ENCODE assay signal across 8 mouse cellular contexts in genomic region chr12:87199973-87200586, GRCm38 (mm10). TPM values are rescaled to one million over a fixed set of nuclear protein-coding genes. Genes with fewer than 3 reads are reported as not detected.
DNase-seq lines count a peak whose midpoint lies in the region; ATAC-seq and TF ChIP-seq lines count a peak whose summit lies in the region.

TSS of gene Tmed8 (minus strand) at chr12:87200454.

- H3K9ac ChIP-seq in heart, embryonic 12.5 days = peak within 1 kb of the TSS; percentile 84
- peak within 1 kb of the TSS; percentile 87 for H3K9ac ChIP-seq in kidney, postnatal 0 days (ENCODE audit: low read depth, low read length)
- peak within 1 kb of the TSS; percentile 91 for H3K9ac ChIP-seq in liver, adult 2 months (ENCODE audit: low read depth, low read length)

- H3K4me2 ChIP-seq in heart, embryonic 12.5 days = peak within 1 kb of the TSS; percentile 86
- peak within 1 kb of the TSS; percentile 81 for H3K4me2 ChIP-seq in kidney, postnatal 0 days (ENCODE audit: low read length)

- peak within 1 kb of the TSS; percentile 72 for H3K27ac ChIP-seq in bone marrow, adult 2 months (ENCODE audit: control insufficient read depth, insufficient read depth, low read depth, low read length, poor library complexity)
- H3K27ac ChIP-seq in embryonic fibroblast, embryonic 13.5 days (ENCODE audit: insufficient read depth, low read length) = no peak within 1 kb of the TSS
- H3K27ac ChIP-seq in heart, embryonic 12.5 days (ENCODE audit: poor library complexity, severe bottlenecking) = peak within 1 kb of the TSS; percentile 6; the same call in 1 of the 2 replicates
- H3K27ac ChIP-seq in kidney, postnatal 0 days = peak within 1 kb of the TSS; percentile 77
- H3K27ac ChIP-seq in liver, adult 2 months (replicated peaks; ENCODE audit: insufficient read depth, low read depth, low read length) = no peak within 1 kb of the TSS

- under 1% methylated on average over 68 of the region's 70 CpGs for WGBS in bone marrow, adult 2 months
- WGBS in heart, embryonic 12.5 days = under 1% methylated on average over 67 of the region's 70 CpGs
- under 1% methylated on average over 54 of the region's 70 CpGs for WGBS in kidney, postnatal 0 days
- WGBS in liver, adult 2 months = under 1% methylated on average over 70 of the region's 70 CpGs

- H3K27me3 ChIP-seq in heart, embryonic 12.5 days (replicated peaks) = no peaks in the 10 kb centered on the region
- H3K27me3 ChIP-seq in kidney, postnatal 0 days (ENCODE audit: insufficient read depth, low read length) = no peaks in the 10 kb centered on the region
- H3K27me3 ChIP-seq in liver, adult 2 months (ENCODE audit: control insufficient read depth, insufficient read depth, low read length) = no peaks in the 10 kb centered on the region

- H3K9me3 ChIP-seq in heart, embryonic 12.5 days (replicated peaks) = no peaks in the 10 kb centered on the region
- no peaks in the 10 kb centered on the region for H3K9me3 ChIP-seq in kidney, postnatal 0 days (replicated peaks; ENCODE audit: low read length)

- H3K36me3 ChIP-seq in heart, embryonic 12.5 days = no peaks in the 10 kb centered on the region
- no peaks in the 10 kb centered on the region for H3K36me3 ChIP-seq in kidney, postnatal 0 days (ENCODE audit: insufficient read depth, low read length)
- no peaks in the 10 kb centered on the region for H3K36me3 ChIP-seq in liver, adult 2 months (ENCODE audit: control insufficient read depth, insufficient read depth, low read length)

- peak; percentile 31; the same call in 1 of the 2 replicates for TF ChIP-seq POLR2A in bone marrow, adult 2 months (IDR thresholded peaks at IDR 0.05; ENCODE audit: borderline replicate concordance, control insufficient read depth, low read depth, low read length)
- peak; percentile 41 for TF ChIP-seq POLR2A in embryonic fibroblast, embryonic 13.5 days (IDR thresholded peaks at IDR 0.05; ENCODE audit: low read depth, low read length)
- no peak for TF ChIP-seq POLR2A in liver, adult 2 months (IDR thresholded peaks at IDR 0.05; ENCODE audit: extremely low read depth, insufficient read depth, low read length)

- DNase-seq in B cell, adult 2 months = peak; percentile 80 to 85
- DNase-seq in kidney, postnatal 0 days (ENCODE audit: low spot score) = peak; percentile 90
- DNase-seq in liver, adult 2 months (ENCODE audit: extremely low read depth, low read depth, low spot score) = peak; percentile 72
- peak; percentile 79 to 85 for DNase-seq in spleen, postnatal 36 days (ENCODE audit: low spot score in 2 of 2)

- peak within 1 kb of the TSS; percentile 72 for H3K4me3 ChIP-seq in bone marrow, adult 2 months (replicated peaks; ENCODE audit: control insufficient read depth, low read depth, low read length)
- H3K4me3 ChIP-seq in embryonic fibroblast, embryonic 13.5 days (ENCODE audit: insufficient read depth, low read length) = peak within 1 kb of the TSS; percentile 86
- H3K4me3 ChIP-seq in heart, embryonic 12.5 days = peak within 1 kb of the TSS; percentile 68
- H3K4me3 ChIP-seq in kidney, postnatal 0 days (replicated peaks; ENCODE audit: low read depth, low read length) = peak within 1 kb of the TSS; percentile 88
- peak within 1 kb of the TSS; percentile 90 for H3K4me3 ChIP-seq in liver, adult 2 months (ENCODE audit: insufficient read depth, low read depth, low read length)

- H3K4me1 ChIP-seq in bone marrow, adult 2 months (ENCODE audit: control insufficient read depth, insufficient read depth, low read length) = no peaks in the 10 kb centered on the region; the same call in 1 of the 2 replicates
- peaks cover 5% of the 10 kb centered on the region for H3K4me1 ChIP-seq in embryonic fibroblast, embryonic 13.5 days (ENCODE audit: control insufficient read depth, insufficient read depth, low read length)
- peaks cover 5% of the 10 kb centered on the region; the same call in 1 of the 2 replicates for H3K4me1 ChIP-seq in heart, embryonic 12.5 days (replicated peaks)
- H3K4me1 ChIP-seq in kidney, postnatal 0 days (replicated peaks; ENCODE audit: insufficient read depth, low read length) = no peaks in the 10 kb centered on the region
- H3K4me1 ChIP-seq in liver, adult 2 months (ENCODE audit: control insufficient read depth, insufficient read depth, low read length) = peaks cover 4% of the 10 kb centered on the region; the same call in 1 of the 2 replicates

- ATAC-seq in heart, embryonic 12.5 days (ENCODE audit: insufficient number of reproducible peaks, low FRiP score) = peak; percentile 91
- ATAC-seq in kidney, postnatal 0 days (replicated peaks; ENCODE audit: low FRiP score, low read depth) = peak; percentile 93
- peak; percentile 73 for ATAC-seq in monocyte, adult 5-6 weeks (replicated peaks; ENCODE audit: insufficient number of reproducible peaks, low FRiP score, low TSS enrichment, poor library complexity, severe bottlenecking)

- H3K79me2 ChIP-seq in liver, adult 2 months (ENCODE audit: control insufficient read depth, insufficient read depth, low read length) = peaks cover 4% of the 10 kb centered on the region; the same call in 1 of the 2 replicates

- no peak for TF ChIP-seq CTCF in bone marrow, adult 2 months (IDR thresholded peaks at IDR 0.05; ENCODE audit: control insufficient read depth, insufficient read depth, low read length)
- no peak for TF ChIP-seq CTCF in embryonic fibroblast, embryonic 13.5 days (IDR thresholded peaks at IDR 0.05; ENCODE audit: borderline replicate concordance, insufficient read depth, low read length)
- TF ChIP-seq CTCF in kidney, postnatal 0 days (IDR thresholded peaks at IDR 0.05; ENCODE audit: low read depth) = no peak
- no peak for TF ChIP-seq CTCF in liver, adult 2 months (IDR thresholded peaks at IDR 0.05; ENCODE audit: low read depth, low read length)

RNA-seq across cellular contexts. Expression of gene Tmed8, which starts in this region (rescaled TPM):
- polyA plus RNA-seq in bone marrow, adult 2 months (2011; ENCODE audit: insufficient read depth, insufficient read length, low replicate concordance, missing spikeins) = 2.2 and 5.0 TPM in 2 replicates
- 12.0 and 12.6 TPM in 2 replicates for polyA plus RNA-seq in embryonic fibroblast, embryonic 13.5 days (2011; ENCODE audit: insufficient read length, low read depth, missing spikeins)
- 3.4 and 3.7 TPM in 2 replicates for polyA plus RNA-seq in heart, embryonic 12.5 days (2016; fragmentation: Nextera tagmentation; extraction: Ambion mirVana)
- polyA plus RNA-seq in kidney, postnatal 0 days (2015; fragmentation: Nextera tagmentation; extraction: Ambion mirVana) = 1.7 and 1.8 TPM in 2 replicates
- total RNA-seq in liver, adult 2 months (2014; rRNA removed) = 1.5 and 1.6 TPM in 2 replicates
- 0.71 and 0.77 TPM in 2 replicates for polyA plus RNA-seq in liver, adult 2 months (2012; rRNA removed)
- total RNA-seq in monocyte, adult 5-6 weeks (2017) = 7.8 to 21.7 TPM (median 12.4 TPM) in 3 replicates

Comparison
In these comparisons a context has a peak if more than half of its experiments do, and no peak if none do; other contexts are left out.
1. H3K27ac ChIP-seq: peak in bone marrow, adult 2 months (single experiment), heart, embryonic 12.5 days (single experiment) and kidney, postnatal 0 days (single experiment); none in embryonic fibroblast, embryonic 13.5 days (single experiment) and liver, adult 2 months (single experiment).
2. Peak in every context shown above with its lines, with median percentiles within 50 percentile points of each other: DNase-seq, H3K4me3 ChIP-seq, ATAC-seq and H3K9ac ChIP-seq.